18 mouse cellular contexts compared by ENCODE assay signal in the genomic region with DNA sequence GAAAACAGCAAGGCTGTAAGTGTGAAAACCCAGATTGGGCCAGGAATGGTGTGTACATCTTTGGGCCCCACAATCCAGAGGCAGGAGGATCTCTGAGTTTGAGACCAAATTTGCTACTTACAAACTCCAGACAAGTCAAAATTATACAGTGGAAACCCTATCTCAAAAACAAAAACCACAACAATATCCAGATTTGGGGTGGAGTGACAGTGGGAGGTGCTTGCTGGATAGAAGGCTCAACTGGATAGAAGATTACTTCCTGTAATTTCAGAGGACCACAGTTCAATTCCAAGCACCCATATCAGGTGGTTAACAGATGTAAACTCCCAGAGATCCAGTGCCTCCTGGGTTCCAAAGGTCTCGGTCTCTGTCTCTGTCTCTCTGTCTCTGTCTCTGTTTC. TPM values are rescaled to one million over a fixed set of nuclear protein-coding genes. Genes with fewer than 3 reads are reported as not detected.
DNase-seq lines count a peak whose midpoint lies in the region; TF ChIP-seq lines count a peak whose summit lies in the region.
"Had no signal": no experiment of that assay in that cellular context is flagged by ENCODE, and none has a peak within 500 bp of the region (broad histone marks: within the 10 kb centered on the region; RNA-seq: fewer than 3 reads in every experiment).

No protein-coding gene starts in this region.

- peaks cover 25% of the 10 kb centered on the region for H3K4me1 ChIP-seq in bone marrow macrophage, adult 2 months (ENCODE audit: control insufficient read depth, insufficient read depth, low read length)
- H3K4me1 ChIP-seq: embryonic facial prominence, embryonic 12.5 days; embryonic facial prominence, embryonic 15.5 days; forebrain, embryonic 15.5 days; heart, embryonic 13.5 days; hindbrain, embryonic 12.5 days had no signal

- no peak overlapping the region for H3K4me3 ChIP-seq in bone marrow macrophage, adult 2 months (ENCODE audit: insufficient read depth, low read length)
- H3K4me3 ChIP-seq: embryonic facial prominence, embryonic 12.5 days; embryonic facial prominence, embryonic 15.5 days; forebrain, embryonic 15.5 days; heart, embryonic 13.5 days; hindbrain, embryonic 12.5 days had no signal

- DNase-seq in 416B (ENCODE audit: low read depth) = peak; percentile 24
- peak; percentile 33 for DNase-seq in CD4-positive helper T cell, adult 2 months (ENCODE audit: low read depth, low spot score)
- DNase-seq in naive thymus-derived CD4-positive, alpha-beta T cell, adult 2 months (ENCODE audit: low read depth) = peak; percentile 21
- no peak for DNase-seq in cerebellum, adult 11 months
- no peak for DNase-seq in lung, postnatal 36 days
- DNase-seq: adrenal gland, adult 2 months; adrenal gland, postnatal 14 days; cerebellum, adult 2 months; cerebellum, adult 9-11 months; cerebellum, postnatal 25 days; gastrocnemius, postnatal 25 days; heart, adult 18-20 months had no signal

- no peak for TF ChIP-seq POLR2A in bone marrow macrophage, adult 2 months (IDR thresholded peaks at IDR 0.05; ENCODE audit: borderline replicate concordance, low read depth, low read length)

- no peak for TF ChIP-seq CTCF in bone marrow macrophage, adult 2 months (IDR thresholded peaks at IDR 0.05; ENCODE audit: low read depth, low read length)

- peak overlapping the region; percentile 90 for H3K27ac ChIP-seq in bone marrow macrophage, adult 2 months (ENCODE audit: insufficient read depth, low read depth, low read length)
- H3K27ac ChIP-seq: embryonic facial prominence, embryonic 12.5 days; embryonic facial prominence, embryonic 15.5 days; forebrain, embryonic 15.5 days; heart, embryonic 13.5 days; hindbrain, embryonic 12.5 days had no signal

RNA-seq across cellular contexts. Expression of a gene that starts 1.0 kb away (rescaled TPM):
- polyA plus RNA-seq in bone marrow macrophage, adult 2 months (2012; ENCODE audit: insufficient read depth, insufficient read length, missing spikeins) = 393 and 491 TPM in 2 replicates

RNA-seq across cellular contexts. Expression of a gene that starts 30.5 kb away (rescaled TPM):
- 46.6 and 53.4 TPM in 2 replicates for polyA plus RNA-seq in bone marrow macrophage, adult 2 months (2012; ENCODE audit: insufficient read depth, insufficient read length, missing spikeins)

Comparison
In these comparisons a context has a peak if more than half of its experiments do, and no peak if none do; other contexts are left out.
1. DNase-seq: peak in 416B (single experiment), CD4-positive helper T cell, adult 2 months (single experiment) and naive thymus-derived CD4-positive, alpha-beta T cell, adult 2 months (single experiment); none in cerebellum, adult 11 months (single experiment) and lung, postnatal 36 days (single experiment).